Mouse (Mus musculus): Measurements from ENCODE around the gene Cbr1.

Gene Cbr1

GRCm38 (mm10) chr16:93605553-93605952 lies at the start of gene Cbr1:
Cbr1 (plus strand) TSS chr16:93605853.
- no peak for DNase-seq (ENCODE audit: low spot score in 2 of 2)

- DNase-seq (ENCODE audit: low spot score in 2 of 2) = no peak
These were observed 48.0 kb upstream of the Cbr1 start for GRCm38 (mm10) chr16:93557646-93558045.

GRCm38 (mm10) chr16:93558499-93558898 lies 47.2 kb upstream of the Cbr1 start:
- no peak for DNase-seq (ENCODE audit: low spot score in 2 of 2)

GRCm38 (mm10) chr16:93572383-93572782 lies 33.3 kb upstream of the Cbr1 start:
- DNase-seq (ENCODE audit: low spot score in 2 of 2) = no peak

GRCm38 (mm10) chr16:93573434-93573833 lies 32.2 kb upstream of the Cbr1 start:
- DNase-seq (ENCODE audit: low spot score in 2 of 2) = no peak

GRCm38 (mm10) chr16:93574521-93575191 lies 31.0 kb upstream of the Cbr1 start:
- no peak for DNase-seq (ENCODE audit: low spot score in 2 of 2)

- no peak for DNase-seq (ENCODE audit: low spot score in 2 of 2)
These were observed 30.1 kb upstream of the Cbr1 start for GRCm38 (mm10) chr16:93575574-93575973.

GRCm38 (mm10) chr16:93576412-93577082 lies 29.1 kb upstream of the Cbr1 start:
- DNase-seq (ENCODE audit: low spot score in 2 of 2) = peak; percentile 82 to 90

GRCm38 (mm10) chr16:93578346-93579005 lies 27.2 kb upstream of the Cbr1 start:
- no peak for DNase-seq (ENCODE audit: low spot score in 2 of 2)

GRCm38 (mm10) chr16:93581125-93581524 lies 24.5 kb upstream of the Cbr1 start:
- no peak for DNase-seq (ENCODE audit: low spot score in 2 of 2)

GRCm38 (mm10) chr16:93584976-93585702 lies 20.5 kb upstream of the Cbr1 start:
- DNase-seq (ENCODE audit: low spot score in 2 of 2) = no peak

- DNase-seq (ENCODE audit: low spot score in 2 of 2) = no peak
These were observed 19.9 kb upstream of the Cbr1 start for GRCm38 (mm10) chr16:93585703-93586205.

GRCm38 (mm10) chr16:93586382-93586781 lies 19.3 kb upstream of the Cbr1 start:
- DNase-seq (ENCODE audit: low spot score in 2 of 2) = no peak

GRCm38 (mm10) chr16:93588281-93588680 lies 17.4 kb upstream of the Cbr1 start:
- DNase-seq (ENCODE audit: low spot score in 2 of 2) = no peak

- DNase-seq (ENCODE audit: low spot score in 2 of 2) = no peak
These were observed 14.7 kb upstream of the Cbr1 start for GRCm38 (mm10) chr16:93590915-93591314.

GRCm38 (mm10) chr16:93591450-93592430 lies 13.9 kb upstream of the Cbr1 start:
- no peak for DNase-seq (ENCODE audit: low spot score in 2 of 2)

- DNase-seq (ENCODE audit: low spot score in 2 of 2) = no peak
These were observed 12.9 kb upstream of the Cbr1 start for GRCm38 (mm10) chr16:93592711-93593110.

GRCm38 (mm10) chr16:93593406-93593805 lies 12.2 kb upstream of the Cbr1 start:
- DNase-seq (ENCODE audit: low spot score in 2 of 2) = no peak

GRCm38 (mm10) chr16:93594448-93594847 lies 11.2 kb upstream of the Cbr1 start:
- DNase-seq (ENCODE audit: low spot score in 2 of 2) = no peak

- no peak for DNase-seq (ENCODE audit: low spot score in 2 of 2)
These were observed 9.9 kb upstream of the Cbr1 start for GRCm38 (mm10) chr16:93595766-93596165.

GRCm38 (mm10) chr16:93596807-93597206 lies 8.8 kb upstream of the Cbr1 start:
- DNase-seq (ENCODE audit: low spot score in 2 of 2) = no peak
